Mouse (Mus musculus) liver, embryonic 14 days (tissue): Measurements from ENCODE around the gene Fcamr. TPM values are rescaled to one million over a fixed set of nuclear protein-coding genes. Genes with fewer than 3 reads are reported as not detected.

Experiments
- polyA plus RNA-seq: library from polyadenylated mRNA; depleted of rRNA; stranded (reverse); fragments of >200 nt; gene quantifications from 2 replicates; pipeline ENCODE4 v1.2.3, GENCODE M21; 2012; rRNA removed

Fcamr gene
- not detected in 2 replicates for polyA plus RNA-seq

DNA sequence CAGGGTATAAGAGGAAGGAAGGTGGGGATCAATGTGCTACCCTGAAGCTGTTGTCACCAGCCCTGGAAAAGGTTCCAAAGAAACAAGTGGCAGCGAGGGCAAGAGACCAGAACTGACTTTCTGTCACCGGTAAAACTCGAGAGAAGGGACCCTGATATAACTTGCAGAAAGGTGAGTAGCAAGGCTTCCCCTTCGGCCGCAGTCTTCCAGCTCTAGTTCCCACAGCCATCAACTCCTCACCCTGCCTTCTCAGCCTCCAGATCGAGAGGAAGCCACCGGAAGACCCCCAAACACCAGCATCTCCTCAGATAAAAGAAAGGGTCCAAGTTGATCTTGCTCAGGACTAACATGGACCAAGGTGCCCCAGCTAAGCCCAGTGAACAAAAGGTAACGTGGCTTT lies at the start of gene Fcamr:
Gene Fcamr, plus strand, starts transcription at position 301 of the 400 bp plus-strand sequence.

GRCm38 (mm10) chr1:130826448-130826847 lies 25.7 kb downstream of the Fcamr start, which contains the start of gene Pigr:
TSS of gene Pigr (plus strand) at chr1:130826684.

Other genes with a start within 250 kb of the Fcamr start
- gene Zp3r, start 171.3 kb upstream of the Fcamr start, polyA plus RNA-seq = not detected in 2 replicates
- gene C4bp, start 139.3 kb upstream of the Fcamr start, polyA plus RNA-seq = 0.78 and 0.81 TPM in 2 replicates
- not detected in 2 replicates for gene Gm29427, start 85.1 kb upstream of the Fcamr start, polyA plus RNA-seq
- 6.5 and 8.0 TPM in 2 replicates for gene Yod1, start 83.6 kb upstream of the Fcamr start, polyA plus RNA-seq
- 6.2 and 8.0 TPM in 2 replicates for gene Pfkfb2, start 71.6 kb upstream of the Fcamr start, polyA plus RNA-seq
- 3.0 and 4.3 TPM in 2 replicates for gene AA986860, start 68.9 kb upstream of the Fcamr start, polyA plus RNA-seq
- 0.15 and 0.25 TPM in 2 replicates for gene Pigr, start 25.8 kb downstream of the Fcamr start, polyA plus RNA-seq
- gene Fcmr, start 64.8 kb downstream of the Fcamr start, polyA plus RNA-seq = not detected in 2 replicates
- not detected in 2 replicates for gene Il24, start 86.6 kb downstream of the Fcamr start, polyA plus RNA-seq
- not detected in 2 replicates for gene Il20, start 110.5 kb downstream of the Fcamr start, polyA plus RNA-seq
- 0.03 TPM in 1 of 2 replicates, not detected in the other for gene Il19, start 139.2 kb downstream of the Fcamr start, polyA plus RNA-seq
- gene Il10, start 218.9 kb downstream of the Fcamr start, polyA plus RNA-seq = 0.03 and 0.05 TPM in 2 replicates